Mouse (Mus musculus) liver, adult 2 months (tissue): ENCODE measurements at regions not wholly inside any gene's neighbourhood (a gene's known extent, or its start where the extent isn't known, plus 50 kb on each side); places are given as distances from the start of the nearest gene placed in this dataset.

Source experiments
- CTCF ChIP-seq: fragments of 200-500 bp; IDR thresholded peaks from 2 replicates; pipeline ENCODE4 v1.5.1; 2011; ENCODE audit warnings: low read depth, low read length, control low read depth
- POLR2A ChIP-seq: fragments of 200-500 bp; IDR thresholded peaks from 2 replicates; pipeline ENCODE4 v1.6.1; 2011; ENCODE audit warnings: low read length, control low read depth; ENCODE audit not compliant: insufficient read depth; ENCODE audit errors: extremely low read depth

DNA sequence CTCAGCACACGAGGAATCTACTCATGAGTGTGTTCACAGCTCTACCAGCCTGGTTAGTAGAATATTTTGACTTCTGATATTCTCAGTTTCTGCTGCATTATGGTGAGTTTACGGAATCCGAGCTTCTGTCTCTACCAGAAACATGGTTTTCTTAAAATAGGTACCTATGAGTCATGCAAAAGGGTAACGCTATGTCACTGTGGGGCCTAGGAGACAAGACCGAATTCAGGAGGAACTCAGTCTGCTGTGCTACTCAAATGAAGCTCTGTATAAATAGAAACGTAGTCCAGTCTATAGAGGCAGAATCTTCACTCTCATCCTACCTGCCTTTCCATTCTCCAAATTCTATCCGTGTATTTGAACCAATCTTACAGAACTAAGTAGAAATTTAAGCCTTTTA lies 305.5 kb downstream of the Fam84b start:
- TF ChIP-seq CTCF (no peak), POLR2A (no peak)
